Mouse (Mus musculus) G1E (cell line): ENCODE measurements around the gene Urgcp.

ENCODE experiments used
- CTCF ChIP-seq: IDR thresholded peaks from 2 replicates; pipeline ENCODE4 v1.5.1; 2012; ENCODE audit warnings: low read depth, low read length, inconsistent platforms, mixed read lengths
- GATA1 ChIP-seq: IDR thresholded peaks from 2 replicates; pipeline ENCODE4 v1.6.1; 2012; ENCODE audit warnings: borderline replicate concordance, low read length, inconsistent platforms, mixed read lengths
- TAL1 ChIP-seq: conservative IDR thresholded peaks from 2 replicates; pipeline ENCODE4 v1.6.1; 2012; ENCODE audit warnings: low read depth, low read length, inconsistent platforms, mixed read lengths

- TF ChIP-seq CTCF (no peak), TAL1 (no peak), GATA1 (no peak)
Observed at GRCm38 (mm10) chr11:5778481-5778880, 16.3 kb upstream of the Urgcp start.
